Mouse (Mus musculus) liver, embryonic 15.5 days (tissue): ENCODE results near the gene Ankrd44. TPM values are rescaled to one million over a fixed set of nuclear protein-coding genes. Genes with fewer than 3 reads are reported as not detected.
A peak's percentile ranks its signal among the peaks of the same experiment; 100 is the strongest.
"Not testable (repeated sequence)": the region's sequence is repeated elsewhere in the genome, so short reads cannot be mapped to it uniquely, and the experiment has no call there.

Experiments used
- ATAC-seq: fragments of 200-750 bp; cut with Nextera tagmentation; 2 replicates; pipeline ENCODE4 v1.8.0; 2017; ENCODE audit warnings: moderate number of reproducible peaks, mild to moderate bottlenecking, moderate library complexity; ENCODE audit not compliant: insufficient read depth
- H3K27ac ChIP-seq: fragments of 300-500 bp; sonication (generic); replicated peaks from 2 replicates; pipeline ENCODE4 v1.5.1; 2015; ENCODE audit warnings: mild to moderate bottlenecking, inconsistent platforms
- H3K27me3 ChIP-seq: fragments of 300-500 bp; sonication (generic); 2 replicates; pipeline ENCODE4 v1.6.1; 2015; ENCODE audit warnings: mild to moderate bottlenecking, inconsistent platforms
- H3K36me3 ChIP-seq: fragments of 300-500 bp; sonication (generic); replicated peaks from 2 replicates; pipeline ENCODE4 v1.6.1; 2015; ENCODE audit warnings: moderate library complexity, mild to moderate bottlenecking, inconsistent platforms
- H3K4me1 ChIP-seq: fragments of 300-500 bp; sonication (generic); replicated peaks from 2 replicates; pipeline ENCODE4 v1.6.1; 2015; ENCODE audit warnings: inconsistent platforms
- H3K4me2 ChIP-seq: fragments of 300-500 bp; sonication (generic); 2 replicates; pipeline ENCODE4 v1.6.1; 2015; ENCODE audit warnings: moderate library complexity, mild to moderate bottlenecking, inconsistent platforms
- H3K4me3 ChIP-seq: fragments of 300-500 bp; sonication (generic); replicated peaks from 2 replicates; pipeline ENCODE4 v1.5.1; 2015; ENCODE audit warnings: mild to moderate bottlenecking, inconsistent platforms
- H3K9ac ChIP-seq: fragments of 300-500 bp; sonication (generic); 2 replicates; pipeline ENCODE4 v1.6.1; 2015; ENCODE audit warnings: moderate library complexity, mild to moderate bottlenecking, inconsistent platforms
- H3K9me3 ChIP-seq: fragments of 300-500 bp; sonication (generic); replicated peaks from 2 replicates; pipeline ENCODE4 v1.6.1; 2016; ENCODE audit warnings: inconsistent platforms
- WGBS: fragments of 180-500 bp; shearing (Covaris S2); methylation state at CpG from one replicate; pipeline ENCODE4 v1.1.7; 2015; ENCODE audit warnings: mixed read lengths; ENCODE audit not compliant: insufficient replicate concordance; 5-methylcytosine and 5-hydroxymethylcytosine counted together
- polyA plus RNA-seq: library from polyadenylated mRNA; unstranded; fragments of >200 nt; fragmentation: Nextera tagmentation; extraction: Ambion mirVana; gene quantifications from 2 replicates; pipeline ENCODE4 v1.2.1, GENCODE M21; 2015

Ankrd44 gene
- 3.7 and 4.7 TPM in 2 replicates for polyA plus RNA-seq

- ATAC-seq: peak; percentile 85
- no peaks in the 10 kb centered on the region for H3K9me3 ChIP-seq
Observed at GRCm38 (mm10) chr1:54925971-54926771, at the start of gene Ankrd44. Gene Ankrd44, minus strand, starts transcription at chr1:54926387.

DNA sequence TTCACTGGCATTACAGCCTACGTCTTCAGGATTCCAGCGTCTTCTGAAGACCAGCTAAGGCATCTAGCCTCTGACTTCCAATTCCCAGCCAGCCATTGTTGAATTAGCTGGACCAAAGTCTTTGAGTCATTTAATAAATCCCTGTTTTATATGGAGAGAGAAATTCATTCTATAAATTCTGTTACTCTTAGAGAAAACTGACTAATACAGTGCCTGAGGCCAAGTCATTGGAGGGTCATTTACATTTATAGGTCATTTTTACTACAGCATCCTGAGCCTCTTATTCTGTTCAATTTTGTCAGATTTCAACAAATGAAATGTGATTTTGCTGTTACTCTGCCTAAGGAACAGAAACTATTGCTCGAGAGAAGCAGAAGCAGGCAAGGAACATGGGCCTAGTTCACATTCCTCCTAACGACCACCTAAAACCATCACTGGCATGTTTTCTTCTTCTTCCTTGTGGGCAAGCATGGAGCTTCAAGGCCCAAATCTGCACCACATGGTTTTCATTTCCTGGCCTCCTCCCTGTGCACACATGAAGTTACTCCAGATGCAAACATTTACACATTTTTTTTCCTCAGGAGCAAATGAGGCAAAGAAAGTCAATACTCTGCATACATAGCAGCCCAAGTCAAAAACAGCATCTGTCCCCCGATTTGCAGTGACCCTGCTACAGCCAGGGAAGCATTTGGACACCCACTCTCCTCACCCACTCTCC lies 45.7 kb upstream of the Ankrd44 start:
- no peak overlapping the region for H3K4me2 ChIP-seq
- no peaks in the 10 kb centered on the region for H3K4me1 ChIP-seq
- 59% methylated on average over 5 of the region's 5 CpGs for WGBS
- H3K9me3 ChIP-seq: no peaks in the 10 kb centered on the region
- no peak overlapping the region for H3K4me3 ChIP-seq
- H3K27ac ChIP-seq: no peak overlapping the region
- ATAC-seq: no peak
- no peaks in the 10 kb centered on the region for H3K36me3 ChIP-seq
- H3K9ac ChIP-seq: no peak overlapping the region
- H3K27me3 ChIP-seq: no peaks in the 10 kb centered on the region

More at GRCm38 (mm10) chr1:54925971-54926771, at the start of gene Ankrd44:
- H3K27ac ChIP-seq: peak within 1 kb of the TSS; percentile 41; the same call in 1 of the 2 replicates
- no peaks in the 10 kb centered on the region for H3K36me3 ChIP-seq
- H3K9ac ChIP-seq: peak within 1 kb of the TSS; percentile 65
- H3K4me1 ChIP-seq: peaks cover 21% of the 10 kb centered on the region
- peak within 1 kb of the TSS; percentile 83 for H3K4me2 ChIP-seq
- peaks cover 47% of the 10 kb centered on the region for H3K27me3 ChIP-seq
- H3K4me3 ChIP-seq: peak within 1 kb of the TSS; percentile 67
- WGBS: under 1% methylated on average over 84 of the region's 94 CpGs

- Histone ChIP-seq H3K9ac (no peak overlapping the region), H3K27ac (no peak overlapping the region), H3K9me3 (no peaks in the 10 kb centered on the region), H3K4me3 (no peak overlapping the region), H3K4me2 (no peak overlapping the region), H3K36me3 (no peaks in the 10 kb centered on the region), H3K27me3 (no peaks in the 10 kb centered on the region), H3K4me1 (no peaks in the 10 kb centered on the region)
- peak; percentile 89 for ATAC-seq
- WGBS: 69% methylated on average over 3 of the region's 3 CpGs
Observed at GRCm38 (mm10) chr1:54966858-54967257, 40.7 kb upstream of the Ankrd44 start.

DNA sequence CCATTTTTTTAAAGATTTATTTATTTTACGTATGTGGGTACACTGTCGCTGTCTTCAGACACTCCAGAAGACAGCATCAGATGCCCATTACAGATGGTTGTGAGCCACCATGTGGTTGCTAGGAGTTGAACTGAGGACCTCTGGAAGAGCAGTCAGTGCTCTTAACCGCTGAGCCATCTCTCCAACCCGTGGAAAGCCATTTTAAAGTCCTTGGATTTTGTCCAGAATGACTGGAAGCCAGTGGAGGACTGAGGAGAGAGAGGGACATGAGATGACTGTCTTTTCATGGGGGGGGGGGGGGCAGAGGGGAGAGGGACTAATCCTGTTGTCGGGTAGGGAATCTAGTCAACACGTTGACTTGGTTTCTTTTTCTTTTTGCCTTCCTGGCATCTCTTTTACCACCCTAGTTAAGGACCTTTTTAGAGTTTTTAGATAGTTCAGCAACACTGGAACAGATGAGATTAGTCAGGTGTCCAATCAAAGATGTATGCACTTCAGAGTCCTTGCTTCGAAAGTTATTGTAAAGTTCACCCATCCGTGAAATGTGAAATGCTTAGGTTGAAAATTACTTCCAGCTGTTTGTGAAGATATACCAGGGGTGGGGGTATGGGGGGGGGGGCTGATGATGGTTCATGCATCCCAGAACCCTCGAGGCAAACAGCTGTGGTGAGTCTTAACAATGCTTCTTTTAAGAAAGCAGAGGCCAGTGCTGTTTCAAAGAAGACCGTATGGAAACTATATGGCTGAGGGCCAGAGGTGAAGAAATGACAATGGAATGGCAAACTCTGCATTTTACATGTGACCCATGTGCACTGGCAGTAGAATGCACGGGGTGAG lies 39.2 kb upstream of the Ankrd44 start:
- no peaks in the 10 kb centered on the region for H3K27me3 ChIP-seq
- H3K9me3 ChIP-seq: no peaks in the 10 kb centered on the region
- no peaks in the 10 kb centered on the region for H3K4me1 ChIP-seq
- no peak for ATAC-seq
- no peak overlapping the region for H3K4me3 ChIP-seq
- 62% methylated on average over 11 of the region's 11 CpGs for WGBS
- H3K9ac ChIP-seq: no peak overlapping the region
- H3K27ac ChIP-seq: no peak overlapping the region
- H3K4me2 ChIP-seq: no peak overlapping the region
- no peaks in the 10 kb centered on the region for H3K36me3 ChIP-seq

GRCm38 (mm10) chr1:54961724-54962123 lies 35.5 kb upstream of the Ankrd44 start:
- Histone ChIP-seq H3K27me3 (no peaks in the 10 kb centered on the region), H3K9me3 (no peaks in the 10 kb centered on the region), H3K4me2 (no peak overlapping the region), H3K9ac (no peak overlapping the region), H3K36me3 (no peaks in the 10 kb centered on the region), H3K27ac (no peak overlapping the region), H3K4me3 (no peak overlapping the region), H3K4me1 (no peaks in the 10 kb centered on the region)
- ATAC-seq: no peak
- WGBS: 68% methylated on average over 9 of the region's 9 CpGs

GRCm38 (mm10) chr1:54960613-54961165 lies 34.5 kb upstream of the Ankrd44 start:
- no peak overlapping the region for H3K4me2 ChIP-seq
- H3K4me1 ChIP-seq: no peaks in the 10 kb centered on the region
- no peak overlapping the region for H3K27ac ChIP-seq
- no peaks in the 10 kb centered on the region for H3K9me3 ChIP-seq
- H3K27me3 ChIP-seq: no peaks in the 10 kb centered on the region
- no peak overlapping the region for H3K9ac ChIP-seq
- H3K36me3 ChIP-seq: no peaks in the 10 kb centered on the region
- H3K4me3 ChIP-seq: no peak overlapping the region
- WGBS: 72% methylated on average over 9 of the region's 9 CpGs
- no peak for ATAC-seq

GRCm38 (mm10) chr1:54958525-54958924 lies 32.3 kb upstream of the Ankrd44 start:
- Histone ChIP-seq H3K4me2 (no peak overlapping the region), H3K4me1 (no peaks in the 10 kb centered on the region), H3K9me3 (no peaks in the 10 kb centered on the region), H3K27ac (no peak overlapping the region), H3K9ac (no peak overlapping the region), H3K4me3 (no peak overlapping the region), H3K27me3 (no peaks in the 10 kb centered on the region), H3K36me3 (no peaks in the 10 kb centered on the region)
- WGBS: 43% methylated on average over 3 of the region's 3 CpGs
- ATAC-seq: no peak

DNA sequence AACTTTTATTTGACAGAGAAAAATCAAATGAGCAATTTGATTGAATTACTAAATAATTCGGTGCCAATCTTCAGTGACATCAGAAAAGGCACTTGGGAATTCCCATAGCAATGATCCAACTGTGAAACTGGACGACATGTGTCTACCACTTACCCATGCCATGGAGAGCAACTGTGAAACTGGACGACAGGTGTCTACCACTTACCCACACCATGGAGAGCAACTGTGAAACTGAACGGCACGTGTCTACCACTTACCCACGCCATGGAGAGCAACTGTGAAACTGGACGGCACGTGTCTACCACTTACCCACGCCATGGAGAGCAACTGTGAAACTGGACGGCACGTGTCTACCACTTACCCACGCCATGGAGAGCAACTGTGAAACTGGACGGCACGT lies 30.8 kb upstream of the Ankrd44 start:
- 77% methylated on average over 14 of the region's 14 CpGs for WGBS
- H3K4me3 ChIP-seq, H3K36me3 ChIP-seq, H3K4me2 ChIP-seq, ATAC-seq, H3K9me3 ChIP-seq, H3K27me3 ChIP-seq, H3K4me1 ChIP-seq, H3K9ac ChIP-seq, H3K27ac ChIP-seq: not testable (repeated sequence)

DNA sequence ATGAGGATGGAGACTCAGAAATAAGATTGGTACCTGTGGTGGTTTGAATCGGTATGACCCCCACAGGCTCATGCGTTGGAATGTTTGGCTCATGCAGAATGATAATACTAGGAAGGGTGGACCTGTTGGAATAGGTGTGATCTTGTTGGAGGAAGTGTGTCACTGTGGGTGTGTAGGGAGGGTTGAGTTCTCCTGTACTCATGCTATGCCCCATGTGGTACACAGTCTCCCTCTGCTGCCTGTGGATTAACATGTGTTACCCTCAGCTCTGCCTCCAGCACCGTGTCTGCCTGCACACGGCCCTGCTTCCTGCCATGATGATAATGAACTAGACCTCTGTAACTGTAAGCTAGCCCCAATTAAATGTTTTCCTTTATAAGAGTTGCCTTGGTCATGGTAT lies 28.7 kb upstream of the Ankrd44 start:
- WGBS: 53% methylated on average over 4 of the region's 4 CpGs
- no peak overlapping the region for H3K4me3 ChIP-seq
- no peak overlapping the region for H3K4me2 ChIP-seq
- H3K9ac ChIP-seq: no peak overlapping the region
- H3K27me3 ChIP-seq: no peaks in the 10 kb centered on the region
- H3K27ac ChIP-seq: no peak overlapping the region
- no peaks in the 10 kb centered on the region for H3K9me3 ChIP-seq
- no peaks in the 10 kb centered on the region for H3K4me1 ChIP-seq
- no peak for ATAC-seq
- H3K36me3 ChIP-seq: no peaks in the 10 kb centered on the region

- no peak overlapping the region for H3K4me2 ChIP-seq
- no peak overlapping the region for H3K27ac ChIP-seq
- no peak overlapping the region for H3K9ac ChIP-seq
- no peaks in the 10 kb centered on the region for H3K9me3 ChIP-seq
- ATAC-seq: no peak
- no peak overlapping the region for H3K4me3 ChIP-seq
- H3K27me3 ChIP-seq: no peaks in the 10 kb centered on the region
- H3K36me3 ChIP-seq: no peaks in the 10 kb centered on the region
- H3K4me1 ChIP-seq: no peaks in the 10 kb centered on the region
- WGBS: 49% methylated on average over 3 of the region's 3 CpGs
Observed at GRCm38 (mm10) chr1:54944648-54945047, 18.5 kb upstream of the Ankrd44 start.
